9 mouse cellular contexts compared by ENCODE assay signal in genomic region chr4:155295996-155296395, GRCm38 (mm10). TPM values are rescaled to one million over a fixed set of nuclear protein-coding genes. Genes with fewer than 3 reads are reported as not detected.
DNase-seq lines count a peak whose midpoint lies in the region; ATAC-seq and TF ChIP-seq lines count a peak whose summit lies in the region.
"Had no signal": no experiment of that assay in that cellular context is flagged by ENCODE, and none has a peak within 500 bp of the region (broad histone marks: within the 10 kb centered on the region; RNA-seq: fewer than 3 reads in every experiment).

No protein-coding gene starts in this region.

- no peaks in the 10 kb centered on the region for H3K27me3 ChIP-seq in hindbrain, postnatal 0 days (ENCODE audit: insufficient read depth, low read length)
- no peaks in the 10 kb centered on the region for H3K27me3 ChIP-seq in hindbrain, embryonic 12.5 days
- no peaks in the 10 kb centered on the region for H3K27me3 ChIP-seq in kidney, embryonic 15.5 days
- H3K27me3 ChIP-seq in hindbrain, embryonic 16.5 days (replicated peaks; ENCODE audit: control insufficient read depth, insufficient read depth, low read length): no peaks in the 10 kb centered on the region

- H3K9ac ChIP-seq in hindbrain, postnatal 0 days (replicated peaks; ENCODE audit: low read length): no peak overlapping the region
- H3K9ac ChIP-seq in hindbrain, embryonic 12.5 days: no peak overlapping the region
- no peak overlapping the region for H3K9ac ChIP-seq in kidney, embryonic 15.5 days
- H3K9ac ChIP-seq in hindbrain, embryonic 16.5 days (ENCODE audit: low read depth, low read length): no peak overlapping the region
- H3K9ac ChIP-seq: heart, embryonic 15.5 days had no signal

- H3K4me3 ChIP-seq in hindbrain, postnatal 0 days (ENCODE audit: low read length): no peak overlapping the region
- no peak overlapping the region for H3K4me3 ChIP-seq in hindbrain, embryonic 12.5 days
- H3K4me3 ChIP-seq in kidney, embryonic 15.5 days (replicated peaks): no peak overlapping the region
- H3K4me3 ChIP-seq in hindbrain, embryonic 16.5 days (ENCODE audit: low read length): no peak overlapping the region
- H3K4me3 ChIP-seq: heart, embryonic 15.5 days had no signal

- peak; percentile 36 for TF ChIP-seq CTCF in hindbrain, postnatal 0 days (IDR thresholded peaks at IDR 0.05; ENCODE audit: low read depth)

- no peak for DNase-seq in hindbrain, postnatal 0 days (ENCODE audit: low spot score)
- DNase-seq in cerebellum, adult 9-11 months: peak; percentile 81
- DNase-seq in layer of hippocampus, adult 8-10 months (ENCODE audit: low spot score in 2 of 2): peak; percentile 79
- DNase-seq in right cerebral cortex, adult 2 months (ENCODE audit: low spot score in 2 of 2): peak; percentile 66 to 75
- DNase-seq in adipocyte (ENCODE audit: low spot score): no peak

- WGBS in hindbrain, postnatal 0 days: 55% methylated on average over 4 of the region's 4 CpGs
- 74% methylated on average over 4 of the region's 4 CpGs for WGBS in hindbrain, embryonic 12.5 days
- WGBS in kidney, embryonic 15.5 days: 75% methylated on average over 4 of the region's 4 CpGs
- WGBS in hindbrain, embryonic 16.5 days: 69% methylated on average over 4 of the region's 4 CpGs

- ATAC-seq in hindbrain, postnatal 0 days: no peak
- no peak for ATAC-seq in hindbrain, embryonic 12.5 days (ENCODE audit: low FRiP score)
- ATAC-seq in kidney, embryonic 15.5 days (replicated peaks; ENCODE audit: low FRiP score): no peak
- ATAC-seq in hindbrain, embryonic 16.5 days: no peak

- H3K4me1 ChIP-seq in hindbrain, postnatal 0 days (ENCODE audit: insufficient read depth, low read length): no peaks in the 10 kb centered on the region
- peaks cover 3% of the 10 kb centered on the region for H3K4me1 ChIP-seq in hindbrain, embryonic 12.5 days
- 0 out of 2 replicates have a peak, but pooled peaks cover 2% of the 10 kb centered on the region for H3K4me1 ChIP-seq in kidney, embryonic 15.5 days
- H3K4me1 ChIP-seq in hindbrain, embryonic 16.5 days (ENCODE audit: control insufficient read depth, insufficient read depth, low read depth, low read length): 0 out of 2 replicates have a peak, but pooled peaks cover 2% of the 10 kb centered on the region
- H3K4me1 ChIP-seq: heart, embryonic 15.5 days had no signal

- no peaks in the 10 kb centered on the region for H3K36me3 ChIP-seq in hindbrain, postnatal 0 days (ENCODE audit: insufficient read depth, low read length)
- peaks cover 5% of the 10 kb centered on the region; the same call in 1 of the 2 replicates for H3K36me3 ChIP-seq in hindbrain, embryonic 12.5 days
- H3K36me3 ChIP-seq in kidney, embryonic 15.5 days: no peaks in the 10 kb centered on the region
- H3K36me3 ChIP-seq in hindbrain, embryonic 16.5 days (ENCODE audit: control insufficient read depth, insufficient read depth, low read length): no peaks in the 10 kb centered on the region
- H3K36me3 ChIP-seq: heart, embryonic 15.5 days had no signal

- H3K27ac ChIP-seq in hindbrain, postnatal 0 days: no peak overlapping the region
- no peak overlapping the region for H3K27ac ChIP-seq in hindbrain, embryonic 12.5 days
- no peak overlapping the region for H3K27ac ChIP-seq in kidney, embryonic 15.5 days
- H3K27ac ChIP-seq in hindbrain, embryonic 16.5 days (ENCODE audit: low read depth, low read length): no peak overlapping the region
- H3K27ac ChIP-seq: heart, embryonic 15.5 days had no signal

- H3K4me2 ChIP-seq in hindbrain, postnatal 0 days (ENCODE audit: low read depth, low read length): no peak overlapping the region
- no peak overlapping the region for H3K4me2 ChIP-seq in hindbrain, embryonic 12.5 days (replicated peaks)
- no peak overlapping the region for H3K4me2 ChIP-seq in kidney, embryonic 15.5 days
- H3K4me2 ChIP-seq in hindbrain, embryonic 16.5 days (ENCODE audit: low read length): no peak overlapping the region
- H3K4me2 ChIP-seq: heart, embryonic 15.5 days had no signal

- no peaks in the 10 kb centered on the region for H3K9me3 ChIP-seq in hindbrain, postnatal 0 days (ENCODE audit: low read length)
- H3K9me3 ChIP-seq in hindbrain, embryonic 12.5 days (replicated peaks): no peaks in the 10 kb centered on the region
- H3K9me3 ChIP-seq in kidney, embryonic 15.5 days (replicated peaks): no peaks in the 10 kb centered on the region
- no peaks in the 10 kb centered on the region for H3K9me3 ChIP-seq in hindbrain, embryonic 16.5 days (ENCODE audit: control insufficient read depth, low read length)
- H3K9me3 ChIP-seq: heart, embryonic 15.5 days had no signal

RNA-seq across cellular contexts. Expression of gene Faap20, which starts 46.4 kb away (rescaled TPM):
- total RNA-seq in hindbrain, postnatal 0 days (2014; rRNA removed): 51.2 and 61.4 TPM in 2 replicates
- 60.8 and 62.5 TPM in 2 replicates for polyA plus RNA-seq in hindbrain, postnatal 0 days (2015; fragmentation: Nextera tagmentation; extraction: Ambion mirVana)
- polyA plus RNA-seq in hindbrain, embryonic 12.5 days (2016; fragmentation: Nextera tagmentation; extraction: Ambion mirVana): 90.8 and 98.6 TPM in 2 replicates
- 10 to 100 TPM; 24.1 to 35.0 (median 31.4) TPM for total RNA-seq in layer of hippocampus, adult 8-10 months (2022)
- 66.2 and 68.8 TPM in 2 replicates for polyA plus RNA-seq in kidney, embryonic 15.5 days (2015; fragmentation: Nextera tagmentation; extraction: Ambion mirVana)
- 72.1 and 72.5 TPM in 2 replicates for polyA plus RNA-seq in hindbrain, embryonic 16.5 days (2015; fragmentation: Nextera tagmentation; extraction: Ambion mirVana)

Comparison
In these comparisons a context has a peak if more than half of its experiments do, and no peak if none do; other contexts are left out.
1. DNase-seq: peak in cerebellum, adult 9-11 months (single experiment), layer of hippocampus, adult 8-10 months (2 of 2) and right cerebral cortex, adult 2 months (2 of 2); none in hindbrain, postnatal 0 days (single experiment) and adipocyte (single experiment).